Mouse (Mus musculus) 3T3-L1 (cell line): Measurements from ENCODE around the gene Bbs9.
A peak's percentile ranks its signal among the peaks of the same experiment; 100 is the strongest.
"Not testable (repeated sequence)": the region's sequence is repeated elsewhere in the genome, so short reads cannot be mapped to it uniquely, and the experiment has no call there.

Source experiments
- DNase-seq: peaks from one replicate; pipeline ENCODE4 v3.0.0-alpha.2; 2015; ENCODE audit warnings: low read depth, low spot score

Gene Bbs9

DNA sequence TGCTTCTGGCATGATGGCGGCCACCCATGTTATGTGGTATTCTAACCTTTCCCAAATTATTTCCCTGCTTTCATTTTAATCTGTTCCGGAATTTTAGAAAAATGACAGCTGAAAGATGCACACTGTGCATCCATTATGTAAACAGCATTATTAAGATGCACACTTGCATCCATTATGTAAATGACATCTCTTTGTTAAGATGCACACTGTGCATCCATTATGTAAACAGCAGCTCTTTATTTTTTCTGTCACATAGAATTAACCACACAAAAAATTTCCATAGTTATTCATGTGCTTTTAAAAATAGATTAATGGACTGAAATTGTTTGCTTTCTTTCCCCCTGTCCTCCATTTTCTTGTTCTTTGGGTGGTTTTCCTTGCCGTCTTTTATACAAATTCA lies 373.3 kb downstream of the Bbs9 start:
- no peak for DNase-seq

DNA sequence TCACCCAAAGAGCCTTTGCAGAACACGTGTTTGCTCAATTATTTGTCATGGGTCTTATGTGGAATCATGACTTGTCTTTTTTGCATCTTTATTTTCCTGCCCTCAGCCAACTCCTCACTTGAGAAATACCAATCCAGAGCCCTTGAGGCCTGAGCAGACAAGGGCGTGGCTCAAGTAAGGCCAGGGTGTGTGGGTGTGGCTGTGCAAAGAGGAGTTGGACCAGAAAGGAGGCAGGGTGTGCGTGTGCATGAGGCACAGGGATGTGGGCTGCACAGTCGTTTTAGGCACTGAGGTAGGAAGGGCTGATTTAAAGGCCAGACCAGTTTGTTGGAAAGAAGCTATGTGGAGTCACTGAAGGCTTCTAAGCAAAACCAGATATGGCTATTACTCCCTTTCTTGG lies 373.7 kb downstream of the Bbs9 start:
- peak; percentile 12 for DNase-seq

DNA sequence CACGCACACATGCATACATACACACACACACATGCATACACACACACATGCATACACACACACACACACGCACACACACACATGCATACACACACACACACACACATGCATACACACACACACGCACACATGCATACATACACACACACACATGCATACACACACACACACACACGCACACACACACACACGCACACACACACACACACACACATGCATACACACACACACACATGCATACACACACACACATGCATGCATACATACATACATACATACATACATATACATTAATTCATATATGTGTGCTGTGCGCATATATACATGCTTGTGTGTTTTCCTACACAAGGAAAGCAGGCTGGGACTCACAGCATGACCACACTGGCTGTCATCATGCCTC lies 393.6 kb downstream of the Bbs9 start:
- DNase-seq = not testable (repeated sequence)

DNA sequence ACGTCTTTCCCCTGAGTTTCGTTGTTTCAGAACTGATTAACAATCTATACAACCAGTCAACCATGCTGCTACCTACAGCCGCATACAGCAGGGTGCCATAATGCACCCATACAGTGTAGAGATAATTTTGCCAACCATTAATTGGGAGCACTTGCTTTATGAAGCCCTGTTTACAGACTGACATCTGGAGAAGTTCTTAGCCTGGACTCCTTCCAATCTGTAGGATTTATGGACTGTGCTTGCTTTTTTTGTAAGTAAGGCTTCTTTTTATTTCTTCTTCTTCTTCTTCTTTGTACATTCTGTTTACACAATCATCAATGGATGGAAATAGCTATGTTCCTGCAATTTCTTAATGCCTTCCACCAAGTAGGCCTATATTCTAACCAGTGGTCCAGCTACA lies 395.1 kb downstream of the Bbs9 start:
- DNase-seq = no peak

DNA sequence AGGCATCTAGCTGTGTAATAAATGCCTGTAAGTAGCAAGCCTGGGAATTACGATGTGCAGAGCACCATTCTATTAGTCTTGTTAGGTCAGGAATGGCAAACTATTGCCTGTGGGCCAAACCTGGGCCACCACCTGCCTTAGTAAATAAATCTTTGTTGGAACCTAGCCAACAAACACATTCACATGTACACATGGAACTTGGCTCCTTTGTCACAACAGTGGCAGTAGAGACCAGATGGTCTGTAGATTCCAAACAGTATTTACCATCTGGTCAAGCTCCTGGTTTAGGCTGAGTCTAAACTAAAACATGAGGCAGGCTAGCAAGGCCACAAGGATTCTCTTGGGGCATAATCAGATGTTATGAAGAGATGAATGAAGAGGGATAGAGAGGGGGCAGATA lies 399.7 kb downstream of the Bbs9 start:
- DNase-seq = no peak

DNA sequence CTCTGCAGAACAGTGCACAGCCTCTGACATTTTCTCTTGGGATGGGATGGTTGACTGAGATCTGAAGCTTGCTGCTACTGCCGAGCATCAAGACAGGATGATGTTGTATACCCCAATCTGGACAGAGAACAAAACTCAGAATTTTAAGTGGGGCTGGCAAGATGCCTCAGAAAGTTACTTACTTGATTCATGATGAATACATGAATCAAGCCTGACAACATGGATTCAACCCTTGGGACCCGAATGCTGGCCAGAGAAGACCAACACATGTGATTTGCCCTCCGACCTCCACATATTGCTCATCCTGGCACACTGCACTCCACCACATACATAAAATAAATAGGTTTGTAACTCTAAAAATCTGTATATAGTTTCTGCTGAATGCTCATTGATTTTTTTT lies 403.8 kb downstream of the Bbs9 start:
- DNase-seq = peak; percentile 72

DNA sequence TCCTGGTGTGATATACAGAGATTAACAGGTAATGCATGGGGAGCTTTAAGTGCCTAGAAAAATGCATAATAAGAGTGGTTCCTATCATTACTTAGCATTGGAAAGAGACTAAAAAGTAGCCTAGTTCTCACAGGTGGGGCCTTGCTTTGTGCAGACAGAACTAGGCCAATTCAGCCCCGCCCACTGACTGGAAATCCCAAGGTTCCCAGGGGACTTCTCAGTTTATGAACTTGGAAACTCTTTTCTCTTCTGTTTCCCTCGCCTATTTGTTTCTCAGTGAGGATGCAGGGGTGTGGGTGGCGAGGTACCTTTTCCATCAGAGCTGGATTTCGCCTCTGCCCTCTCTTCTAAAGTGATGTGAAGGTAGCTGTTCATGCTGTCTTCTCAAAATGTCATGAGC lies 410.8 kb downstream of the Bbs9 start:
- DNase-seq = peak; percentile 17

DNA sequence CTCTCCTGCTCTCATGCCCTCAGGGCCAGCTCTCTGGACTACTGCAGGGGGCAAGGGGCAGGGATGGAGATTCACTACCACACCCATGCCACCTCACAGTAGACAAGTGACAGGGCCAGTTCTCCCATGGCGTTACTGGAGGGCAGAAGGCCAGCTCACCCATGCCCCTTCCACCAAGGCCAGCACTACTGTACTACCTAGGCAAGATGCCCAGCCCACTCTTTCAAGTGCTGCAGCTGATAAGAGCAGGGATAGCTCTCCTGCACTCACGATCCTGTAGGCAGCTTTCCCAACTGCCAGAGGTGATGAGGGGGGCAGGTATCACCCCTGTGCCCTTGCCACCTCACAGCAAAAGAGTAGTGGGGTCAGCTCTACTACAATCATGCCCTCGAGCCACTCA lies 429.9 kb downstream of the Bbs9 start:
- DNase-seq = no peak

DNA sequence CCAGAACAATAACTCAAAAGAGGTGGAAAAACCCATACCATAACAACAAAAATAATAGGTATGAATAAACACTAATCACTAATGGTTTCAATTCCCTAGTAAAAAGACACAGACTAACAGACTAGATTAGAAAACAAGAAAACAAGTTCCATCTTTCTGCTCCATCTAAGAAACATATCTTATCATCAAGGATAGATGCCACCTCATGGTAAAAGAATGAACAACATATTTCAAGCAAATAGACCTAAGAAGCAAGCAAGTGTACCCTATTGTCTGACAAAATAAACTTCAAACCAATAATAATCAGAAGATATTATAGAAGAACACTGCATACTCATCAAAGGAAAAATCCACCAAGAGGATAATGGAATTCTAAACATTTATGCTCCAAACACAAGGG lies 441.3 kb downstream of the Bbs9 start:
- DNase-seq = peak; percentile 24

DNA sequence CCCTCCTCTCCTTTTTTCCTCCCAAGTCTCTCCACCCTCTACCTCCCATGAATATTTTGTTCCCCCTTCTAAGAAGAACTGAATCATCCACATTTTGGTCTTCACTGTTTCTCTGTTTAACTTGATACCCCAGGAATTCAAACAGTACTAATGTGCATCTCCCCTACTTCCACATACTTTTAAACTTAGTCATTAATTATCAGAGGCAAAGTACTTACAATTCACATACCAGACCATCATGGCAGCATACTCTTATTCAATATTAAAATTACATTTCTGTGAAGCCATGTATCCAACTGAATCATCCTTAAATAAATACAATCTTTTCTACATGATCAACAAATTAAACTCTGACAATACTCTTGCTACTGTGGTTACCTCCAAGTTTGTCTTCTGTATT lies 460.1 kb downstream of the Bbs9 start:
- peak; percentile 28 for DNase-seq
